8 mouse cellular contexts compared by ENCODE assay signal in genomic region chr8:47673317-47674139, GRCm38 (mm10). TPM values are rescaled to one million over a fixed set of nuclear protein-coding genes. Genes with fewer than 3 reads are reported as not detected.
DNase-seq lines count a peak whose midpoint lies in the region; ATAC-seq lines count a peak whose summit lies in the region.

No protein-coding gene starts in this region.

- H3K4me1 ChIP-seq in heart, embryonic 14.5 days (ENCODE audit: control insufficient read depth in 2 of 2, insufficient read depth in 2 of 2, low read length in 2 of 2), result peaks cover 0 to 13% of the 10 kb centered on the region in 2 experiments; a peak in 1 of 4 replicates
- peaks cover 26% of the 10 kb centered on the region for H3K4me1 ChIP-seq in liver, embryonic 12.5 days

- ATAC-seq in heart, embryonic 14.5 days (ENCODE audit: insufficient number of reproducible peaks, insufficient read depth, low FRiP score, low read depth), result peak; percentile 41
- ATAC-seq in liver, embryonic 12.5 days, result peak; percentile 59

- peaks cover 5% of the 10 kb centered on the region for H3K36me3 ChIP-seq in heart, embryonic 14.5 days (ENCODE audit: control insufficient read depth, insufficient read depth, low read length)
- peaks cover 8% of the 10 kb centered on the region for H3K36me3 ChIP-seq in liver, embryonic 12.5 days
- no peaks in the 10 kb centered on the region for H3K36me3 ChIP-seq in splenic B cell, adult 2 months (ENCODE audit: control insufficient read depth, insufficient read depth, low read length, poor library complexity, severe bottlenecking)

- H3K9ac ChIP-seq in heart, embryonic 14.5 days (ENCODE audit: low read length), result peak overlapping the region; percentile 86
- peak overlapping the region; percentile 94 for H3K9ac ChIP-seq in liver, embryonic 12.5 days

- H3K27me3 ChIP-seq in heart, embryonic 14.5 days (ENCODE audit: control insufficient read depth, insufficient read depth, low read length), result no peaks in the 10 kb centered on the region
- H3K27me3 ChIP-seq in liver, embryonic 12.5 days (replicated peaks), result no peaks in the 10 kb centered on the region
- H3K27me3 ChIP-seq in splenic B cell, adult 2 months (ENCODE audit: control insufficient read depth, insufficient read depth, low read length, poor library complexity, severe bottlenecking), result no peaks in the 10 kb centered on the region

- peak overlapping the region; percentile 65 to 70 for H3K4me3 ChIP-seq in heart, embryonic 14.5 days (ENCODE audit: control insufficient read depth in 1 of 2, insufficient read depth in 1 of 2, low read depth in 1 of 2, low read length in 2 of 2)
- peak overlapping the region; percentile 94 for H3K4me3 ChIP-seq in liver, embryonic 12.5 days

- DNase-seq in CD8-positive naive resting alpha-beta T cell, adult 2 months (ENCODE audit: low read depth in 2 of 2, low spot score in 2 of 2), result peak; percentile 79 to 84
- peak; percentile 54 for DNase-seq in c-Kit-negative CD71-positive TER-119-positive erythroid progenitor cells, embryonic 14.5 days (ENCODE audit: low read depth, low spot score)
- peak; percentile 28 for DNase-seq in fibroblast of lung, adult 2 months (ENCODE audit: low read depth)
- peak; percentile 94 for DNase-seq in kidney, postnatal 14 days
- peak; percentile 91 for DNase-seq in naive thymus-derived CD4-positive, alpha-beta T cell, adult 2 months (ENCODE audit: low read depth)
- DNase-seq in splenic B cell, adult 2 months (ENCODE audit: low read depth, low spot score), result peak; percentile 92

- H3K4me2 ChIP-seq in heart, embryonic 14.5 days (ENCODE audit: low read length), result peak overlapping the region; percentile 64
- H3K4me2 ChIP-seq in liver, embryonic 12.5 days, result peak overlapping the region; percentile 94

- no peaks in the 10 kb centered on the region for H3K9me3 ChIP-seq in heart, embryonic 14.5 days (ENCODE audit: control insufficient read depth, low read length)
- H3K9me3 ChIP-seq in liver, embryonic 12.5 days (replicated peaks), result no peaks in the 10 kb centered on the region

- H3K27ac ChIP-seq in heart, embryonic 14.5 days (replicated peaks in 1 of 2; ENCODE audit: control insufficient read depth in 1 of 2, insufficient read depth in 1 of 2, low read depth in 2 of 2, low read length in 2 of 2), result peak overlapping the region; percentile 61 to 99
- H3K27ac ChIP-seq in liver, embryonic 12.5 days, result peak overlapping the region; percentile 91

- under 1% methylated on average over 49 of the region's 53 CpGs for WGBS in heart, embryonic 14.5 days
- under 1% methylated on average over 50 of the region's 53 CpGs for WGBS in liver, embryonic 12.5 days (ENCODE audit: insufficient replicate concordance)

RNA-seq across cellular contexts. Expression of gene Ing2, which starts 1.8 kb away (rescaled TPM):
- 9.8 and 9.9 TPM in 2 replicates for polyA plus RNA-seq in heart, embryonic 14.5 days (2014; fragmentation: Nextera tagmentation; extraction: Ambion mirVana)
- polyA plus RNA-seq in liver, embryonic 12.5 days (2016; fragmentation: Nextera tagmentation; extraction: Ambion mirVana), result 14.9 and 15.1 TPM in 2 replicates

RNA-seq across cellular contexts. Expression of gene Cdkn2aip, which starts 40.2 kb away (rescaled TPM):
- 15.6 and 15.8 TPM in 2 replicates for polyA plus RNA-seq in heart, embryonic 14.5 days (2014; fragmentation: Nextera tagmentation; extraction: Ambion mirVana)
- 17.1 and 18.4 TPM in 2 replicates for polyA plus RNA-seq in liver, embryonic 12.5 days (2016; fragmentation: Nextera tagmentation; extraction: Ambion mirVana)

Comparison
In these comparisons a context has a peak if more than half of its experiments do, and no peak if none do; other contexts are left out.
1. Peak in every context shown above with its lines: DNase-seq, ATAC-seq, H3K4me3 ChIP-seq and H3K27ac ChIP-seq.
2. DNase-seq: peak in every context shown above with its lines; median percentile 94 in kidney, postnatal 14 days; 92 in splenic B cell, adult 2 months; 91 in naive thymus-derived CD4-positive, alpha-beta T cell, adult 2 months; 82 in CD8-positive naive resting alpha-beta T cell, adult 2 months; 54 in c-Kit-negative CD71-positive TER-119-positive erythroid progenitor cells, embryonic 14.5 days; 28 in fibroblast of lung, adult 2 months.